Mouse (Mus musculus): ENCODE results near the gene Serpinf2.
A peak's percentile ranks its signal among the peaks of the same experiment; 100 is the strongest.

Gene Serpinf2

DNA sequence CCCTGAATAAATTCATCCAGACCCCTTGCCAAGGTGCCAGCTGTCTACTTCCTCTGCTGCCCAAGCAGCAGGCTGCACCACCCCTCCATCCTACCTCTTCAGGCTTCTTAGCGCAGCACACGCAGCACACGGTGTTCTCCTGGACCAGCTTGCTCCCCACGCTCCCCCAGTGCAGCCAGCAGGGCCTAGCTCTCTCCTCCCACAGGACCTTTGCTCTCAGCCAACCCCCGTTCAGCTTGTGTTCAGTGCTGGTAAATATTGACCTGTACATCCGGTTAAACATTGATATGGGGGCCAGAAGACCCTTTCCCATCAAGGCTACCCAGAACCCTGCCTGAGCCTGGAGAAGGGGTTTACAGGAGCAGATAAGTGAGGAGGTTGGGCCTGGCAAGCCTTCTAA is at the start of gene Serpinf2:
Gene Serpinf2, minus strand, starts transcription at position 229 of the 400 bp plus-strand sequence.
- DNase-seq (ENCODE audit: low read depth, low spot score) = no peak

GRCm38 (mm10) chr11:75487496-75487895 is 48.1 kb upstream of the Serpinf2 start:
- DNase-seq (ENCODE audit: low read depth, low spot score) = no peak

GRCm38 (mm10) chr11:75486601-75487285 is 47.4 kb upstream of the Serpinf2 start, which contains the start of gene Prpf8:
Gene Prpf8, plus strand, starts transcription at chr11:75486816.
- peak; percentile 97 for DNase-seq (ENCODE audit: low read depth, low spot score)

DNA sequence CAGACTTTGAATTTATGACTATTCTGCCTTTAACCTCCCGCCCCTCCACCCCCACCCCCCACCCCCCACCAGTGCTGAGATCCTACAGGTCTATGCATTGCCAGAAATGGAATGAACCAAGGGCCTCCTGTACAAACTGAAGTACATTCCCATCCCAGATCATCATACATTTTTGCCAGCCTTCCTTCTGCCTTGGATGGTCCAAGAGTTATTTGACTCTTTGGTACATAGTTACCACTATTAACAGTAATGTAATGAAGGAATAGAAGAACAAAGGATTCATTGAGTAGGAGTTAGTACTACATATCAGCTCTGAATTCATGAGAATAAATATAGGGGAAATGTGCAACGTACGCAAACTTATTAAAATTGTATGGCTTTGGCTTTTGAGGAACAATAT is 46.8 kb upstream of the Serpinf2 start:
- no peak for DNase-seq (ENCODE audit: low read depth, low spot score)

GRCm38 (mm10) chr11:75473376-75473775 is 34.0 kb upstream of the Serpinf2 start:
- DNase-seq (ENCODE audit: low read depth, low spot score) = no peak

GRCm38 (mm10) chr11:75472469-75473081 is 33.2 kb upstream of the Serpinf2 start:
- DNase-seq (ENCODE audit: low read depth, low spot score) = peak; percentile 63

DNA sequence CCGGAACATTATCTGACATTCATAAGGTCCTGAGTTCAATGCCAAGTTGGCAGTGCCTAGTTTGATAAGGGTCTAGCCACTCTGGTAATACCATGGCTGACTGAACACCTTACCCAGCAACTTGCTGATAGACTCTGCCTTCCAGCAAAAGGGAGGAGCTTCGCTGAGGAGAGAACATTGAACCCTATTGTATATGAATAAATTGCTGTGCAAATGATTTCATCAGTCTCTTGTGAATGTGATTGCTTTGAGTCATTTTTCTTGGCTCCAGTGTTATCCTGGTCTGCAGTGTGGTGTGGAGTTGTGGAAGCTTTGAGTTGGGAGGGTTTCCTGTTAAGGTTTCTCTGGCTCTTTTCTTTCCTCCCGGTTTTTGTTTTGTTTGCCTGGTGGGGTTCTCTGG is 31.3 kb upstream of the Serpinf2 start:
- DNase-seq (ENCODE audit: low read depth, low spot score) = no peak

- no peak for DNase-seq (ENCODE audit: low read depth, low spot score)
These were observed 29.9 kb upstream of the Serpinf2 start for GRCm38 (mm10) chr11:75469261-75469660.

DNA sequence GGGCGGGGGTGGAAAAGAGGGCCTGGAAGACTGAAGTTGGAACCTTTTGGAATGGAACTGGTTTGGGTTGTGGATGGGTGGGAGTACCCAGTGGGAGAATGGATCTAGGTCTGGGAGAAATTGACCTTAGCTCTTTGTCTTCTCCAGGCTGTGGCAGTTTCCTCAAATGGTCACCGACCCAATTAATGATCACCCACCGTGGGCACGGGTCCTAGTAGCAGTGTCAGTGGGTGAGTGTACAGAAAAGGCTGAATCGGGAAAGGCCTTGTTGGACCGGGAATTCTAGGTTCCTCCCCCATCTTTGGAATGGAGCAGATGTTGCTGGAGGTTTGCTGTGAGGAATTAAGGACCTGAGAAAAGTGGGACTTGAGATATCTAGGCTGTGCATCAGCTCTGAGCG is 29.0 kb upstream of the Serpinf2 start:
- DNase-seq (ENCODE audit: low read depth, low spot score) = no peak

- DNase-seq (ENCODE audit: low read depth, low spot score) = peak; percentile 45
These were observed 28.3 kb upstream of the Serpinf2 start for GRCm38 (mm10) chr11:75467512-75468215.

DNA sequence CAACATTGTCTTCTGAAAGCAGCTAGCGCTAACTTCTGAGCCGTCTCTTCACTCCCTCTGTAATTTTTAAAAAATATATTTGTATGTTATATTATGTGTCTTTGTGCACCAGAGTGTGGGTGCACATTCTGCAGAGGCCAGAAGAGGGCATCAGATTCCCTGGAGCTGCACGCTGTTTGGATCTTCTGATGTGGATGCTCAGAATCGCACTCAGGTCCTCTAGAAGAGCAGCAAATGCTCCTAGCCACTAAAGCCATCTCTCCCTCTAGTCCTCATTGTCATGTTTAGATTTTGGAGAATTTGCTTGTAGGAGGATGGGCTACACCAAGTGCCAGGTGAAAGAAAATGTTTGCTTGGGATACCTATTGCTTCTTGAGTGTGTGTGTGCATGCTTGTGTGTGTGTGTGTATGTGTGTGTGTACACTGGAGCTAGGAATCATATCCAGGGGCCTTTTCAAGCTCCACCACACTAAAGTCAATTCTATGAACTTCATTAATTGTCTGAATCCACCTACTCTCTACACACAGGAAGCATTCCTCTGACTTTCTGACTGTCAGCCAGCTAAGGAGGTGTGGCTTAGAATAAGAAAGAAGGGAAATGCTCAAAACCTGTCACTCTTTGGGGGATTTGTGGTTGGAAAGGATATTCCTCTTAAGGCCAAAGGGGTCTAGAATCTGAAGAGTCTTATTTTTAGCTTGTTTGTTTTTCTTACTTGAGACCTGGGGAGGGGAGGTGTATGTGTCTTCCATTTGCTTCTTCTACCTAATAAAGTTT is 27.5 kb upstream of the Serpinf2 start:
- peak; percentile 44 for DNase-seq (ENCODE audit: low read depth, low spot score)

- no peak for DNase-seq (ENCODE audit: low read depth, low spot score)
These were observed 25.7 kb upstream of the Serpinf2 start for GRCm38 (mm10) chr11:75465051-75465450.

DNA sequence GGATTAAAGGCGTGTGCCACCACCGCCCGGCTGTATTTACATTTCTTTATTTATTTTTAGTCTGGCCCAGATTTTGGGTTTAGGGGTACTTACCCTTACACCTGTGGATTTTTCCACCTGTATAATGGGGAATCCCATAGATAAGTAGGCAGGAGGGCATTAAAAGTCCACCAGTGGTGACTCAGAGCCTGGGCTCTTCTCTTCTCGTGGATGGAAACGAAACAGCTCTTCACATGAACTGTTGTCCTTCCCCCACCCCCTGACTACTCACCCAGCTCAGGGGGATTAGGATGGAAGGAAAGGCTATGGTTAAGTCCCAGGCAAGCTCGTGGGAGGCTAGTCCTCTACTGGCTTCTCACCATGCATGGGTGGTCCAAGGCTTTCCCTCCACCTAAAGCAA is 25.0 kb upstream of the Serpinf2 start:
- DNase-seq (ENCODE audit: low read depth, low spot score) = no peak

DNA sequence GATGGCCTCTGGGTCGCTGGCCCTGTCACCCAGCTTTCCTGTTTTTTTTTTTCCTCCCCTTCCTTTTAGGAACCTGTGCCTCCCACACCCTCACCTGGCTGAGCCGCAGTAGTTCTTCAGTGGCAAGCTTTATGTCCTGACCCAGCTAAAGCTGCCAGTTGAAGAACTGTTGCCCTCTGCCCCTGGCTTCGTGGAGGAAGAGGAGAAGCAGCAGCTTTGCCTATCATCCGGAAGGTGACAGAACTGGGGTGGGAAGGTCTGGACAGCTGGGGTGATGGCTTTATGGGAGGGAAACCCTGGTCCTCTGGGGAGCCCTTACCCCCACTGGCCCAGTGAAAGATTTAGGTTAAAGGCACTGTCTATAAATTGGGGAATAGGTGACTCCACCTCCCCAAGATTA is 24.2 kb upstream of the Serpinf2 start:
- no peak for DNase-seq (ENCODE audit: low read depth, low spot score)

DNA sequence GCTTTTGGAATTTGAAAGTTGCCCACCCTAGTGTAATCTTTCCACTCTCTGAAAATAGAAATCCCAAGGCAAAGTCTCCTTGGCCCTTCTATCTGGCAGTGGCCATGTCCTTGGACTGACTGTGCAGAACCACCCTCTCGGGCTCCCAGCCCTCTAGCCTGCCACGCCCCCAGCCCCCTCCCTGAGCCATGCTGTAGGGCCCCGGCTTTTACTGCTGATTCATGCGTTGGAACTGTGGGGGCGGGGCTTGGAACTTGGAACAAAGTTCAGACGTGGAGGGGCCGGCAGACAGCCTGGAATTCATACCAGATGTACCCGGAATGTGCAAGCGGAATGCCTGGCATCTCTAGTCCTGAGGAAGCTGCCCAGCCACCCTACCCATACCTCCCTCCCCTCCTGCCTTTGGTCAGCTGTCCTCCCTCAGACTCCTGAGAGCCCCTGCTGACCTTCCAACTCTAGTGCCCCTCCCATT is 23.5 kb upstream of the Serpinf2 start:
- DNase-seq (ENCODE audit: low read depth, low spot score) = peak; percentile 44

- peak; percentile 61 for DNase-seq (ENCODE audit: low read depth, low spot score)
These were observed 22.9 kb upstream of the Serpinf2 start for GRCm38 (mm10) chr11:75462253-75462783.

DNA sequence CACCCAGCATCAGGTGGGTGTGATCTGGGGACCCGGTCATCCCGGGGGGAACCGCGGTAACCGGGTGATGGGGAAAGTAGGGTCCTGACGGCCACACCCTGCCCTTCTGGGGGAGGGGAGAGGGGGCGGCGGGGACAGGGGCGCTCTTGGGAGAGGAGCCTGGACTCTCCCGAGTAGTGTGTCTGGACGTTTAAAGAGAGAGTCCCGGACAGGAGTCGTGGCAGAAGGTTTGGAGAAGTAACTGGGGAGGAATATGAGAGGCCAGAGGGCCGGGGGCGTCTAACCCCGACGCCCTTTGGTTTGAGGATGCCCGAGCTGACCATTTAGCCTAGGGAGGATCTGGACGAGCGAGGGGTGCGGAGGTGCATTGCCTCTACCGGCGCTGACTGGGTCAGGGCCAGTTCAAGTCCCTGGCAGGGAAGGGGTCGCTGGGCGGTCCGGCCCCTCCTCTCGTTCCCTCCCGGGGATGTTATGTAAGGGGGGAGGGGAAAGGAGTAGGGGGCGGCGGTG is 22.4 kb upstream of the Serpinf2 start:
- DNase-seq (ENCODE audit: low read depth, low spot score) = no peak

DNA sequence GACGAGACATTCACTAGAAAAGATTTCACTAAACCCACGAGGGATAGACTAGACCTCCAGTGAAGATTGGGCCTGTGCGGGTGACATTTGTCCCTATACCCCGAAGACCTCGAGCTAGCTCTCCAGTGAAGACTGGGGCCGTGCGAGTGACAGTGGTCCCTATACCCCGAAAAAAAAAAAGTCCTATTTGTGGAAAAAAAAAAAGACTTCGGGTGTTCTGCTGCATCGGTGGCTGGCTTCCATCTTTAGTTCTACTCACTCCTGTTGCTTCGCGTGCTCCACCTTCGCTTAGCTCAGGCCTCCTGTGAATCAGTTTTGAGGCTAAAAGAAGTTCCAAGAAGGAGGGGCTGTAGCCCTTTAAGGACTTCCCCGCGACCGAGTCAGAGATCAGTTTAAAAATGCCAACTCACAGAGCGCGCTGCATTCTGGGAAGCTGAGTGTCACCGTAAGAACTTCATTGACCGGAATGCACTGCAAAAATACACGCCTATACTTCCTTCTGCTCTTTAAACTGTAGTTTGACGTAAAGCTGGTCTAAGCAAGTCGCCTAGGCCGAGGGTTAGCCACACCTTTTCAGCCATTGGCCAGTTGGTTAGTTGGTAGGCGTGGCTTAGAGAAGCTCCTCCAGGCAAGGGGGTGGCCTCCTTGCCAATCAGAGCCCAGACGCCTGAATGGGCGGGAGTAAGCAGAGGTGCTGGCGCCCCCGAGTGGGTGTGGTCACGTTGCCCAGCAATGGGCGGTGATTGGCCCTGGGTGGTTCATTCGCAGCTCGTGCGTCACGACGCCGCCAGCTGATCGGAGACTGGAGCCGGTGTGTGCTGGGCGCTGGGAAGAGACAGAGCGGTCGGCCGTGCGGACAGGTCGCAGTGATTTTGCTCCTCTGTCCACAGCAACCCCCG is 21.7 kb upstream of the Serpinf2 start, which contains the start of gene Tlcd2:
Gene Tlcd2, plus strand, starts transcription at position 872 of the 899 bp plus-strand sequence.
- DNase-seq (ENCODE audit: low read depth, low spot score) = peak; percentile 100

- peak; percentile 89 for DNase-seq (ENCODE audit: low read depth, low spot score)
These were observed 20.9 kb upstream of the Serpinf2 start for GRCm38 (mm10) chr11:75460103-75460843.

GRCm38 (mm10) chr11:75459751-75460102 is 20.3 kb upstream of the Serpinf2 start:
- no peak for DNase-seq (ENCODE audit: low read depth, low spot score)

All from CD4-positive, CD25-positive, alpha-beta regulatory T cell, adult 2 months (primary cell).